Mouse (Mus musculus): ENCODE measurements around the gene Spats2l.

The Spats2l gene

DNA sequence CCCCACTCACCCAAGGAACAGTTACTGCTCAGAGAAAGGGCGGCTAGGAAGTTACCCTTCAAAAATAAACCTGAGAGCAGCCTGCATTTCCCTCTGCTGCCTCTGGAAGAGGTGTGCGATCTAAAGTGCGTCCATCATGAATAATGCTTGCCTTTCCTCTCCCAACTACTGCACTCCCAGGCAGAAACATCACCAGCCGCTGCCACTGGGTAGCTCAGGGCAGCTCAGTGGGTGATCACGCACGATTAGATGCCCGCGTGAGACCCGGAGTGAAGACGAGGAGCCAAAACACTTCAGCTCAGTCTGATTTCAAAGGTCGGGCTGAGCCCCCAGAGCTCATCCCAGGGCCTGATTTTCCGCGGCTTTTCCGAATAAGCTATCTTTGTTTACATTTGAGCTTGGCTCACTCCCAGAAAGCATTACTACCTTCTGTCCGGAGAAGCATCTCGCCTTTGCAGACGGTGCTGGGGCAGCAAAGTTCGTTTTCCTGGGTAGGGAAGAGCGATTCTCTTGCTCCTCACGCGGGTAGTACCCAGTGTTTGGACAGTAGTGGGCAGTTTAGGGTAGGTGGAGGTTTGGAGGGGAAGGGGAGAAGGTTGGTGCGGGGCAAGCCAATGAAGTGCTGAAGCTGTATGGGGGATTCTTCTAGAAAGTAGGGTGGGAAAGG, at the start of gene Spats2l:
TSS of gene Spats2l (plus strand) at position 162 of the 667 bp plus-strand sequence.
- no peak for DNase-seq (ENCODE audit: low read depth, low spot score)

DNA sequence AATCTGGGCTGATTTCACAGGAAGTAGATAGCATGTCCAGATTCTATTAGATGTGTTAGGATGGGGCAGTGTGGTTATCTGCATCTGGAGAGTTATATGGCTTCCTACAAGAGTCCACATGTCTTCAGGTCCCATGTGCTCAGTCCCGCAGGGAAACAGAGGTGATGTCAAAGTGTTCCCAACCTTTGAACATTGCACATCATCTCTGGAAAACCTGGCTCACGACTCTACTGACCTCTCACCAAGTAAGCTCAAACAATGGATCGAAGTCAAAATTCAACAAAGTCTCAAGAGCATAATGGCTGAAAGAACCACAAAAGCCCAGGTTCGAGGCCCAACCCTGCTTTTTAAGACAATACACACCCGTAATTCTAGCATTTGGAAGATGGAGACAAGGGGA, 48.7 kb upstream of the Spats2l start:
- DNase-seq (ENCODE audit: low read depth, low spot score): no peak

DNA sequence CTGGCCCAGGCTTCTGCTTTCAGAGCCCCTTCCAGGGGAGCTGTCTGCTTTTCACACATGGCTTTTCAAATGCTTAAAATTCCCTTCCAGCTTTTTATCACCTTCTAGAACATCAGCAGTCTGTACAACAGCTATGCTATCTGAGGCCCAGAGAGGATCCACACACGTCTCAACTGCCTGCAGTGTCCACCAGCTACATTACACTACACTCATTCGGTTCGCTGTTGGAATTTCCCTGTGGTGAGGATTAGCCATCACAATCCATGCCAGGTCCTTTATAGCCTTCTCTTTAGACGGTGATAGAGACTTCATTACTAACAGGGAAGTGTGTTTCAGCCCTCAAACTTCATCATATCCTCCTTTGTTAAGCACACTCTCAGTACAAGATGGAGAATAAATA, 38.1 kb upstream of the Spats2l start:
- no peak for DNase-seq (ENCODE audit: low read depth, low spot score)

DNA sequence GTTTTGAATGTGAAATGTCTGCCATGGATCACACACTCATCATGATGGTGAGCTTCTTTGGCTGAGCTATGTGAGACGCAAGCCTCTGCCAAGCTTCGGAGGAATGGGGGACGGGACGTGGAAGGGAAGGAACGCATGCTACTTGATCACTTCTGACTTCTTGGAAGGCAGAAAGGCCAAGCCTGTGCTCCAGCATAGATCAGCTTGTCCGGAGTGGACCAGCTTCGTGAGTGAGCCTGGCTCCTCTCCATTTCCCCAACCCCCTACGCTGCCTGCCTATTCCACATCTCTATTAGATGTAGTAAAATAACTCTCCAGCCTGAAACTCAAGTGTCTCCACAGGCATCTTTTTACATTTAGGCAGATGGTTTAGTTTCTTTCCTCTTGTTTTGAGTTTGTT, 32.2 kb upstream of the Spats2l start:
- no peak for DNase-seq (ENCODE audit: low read depth, low spot score)

DNA sequence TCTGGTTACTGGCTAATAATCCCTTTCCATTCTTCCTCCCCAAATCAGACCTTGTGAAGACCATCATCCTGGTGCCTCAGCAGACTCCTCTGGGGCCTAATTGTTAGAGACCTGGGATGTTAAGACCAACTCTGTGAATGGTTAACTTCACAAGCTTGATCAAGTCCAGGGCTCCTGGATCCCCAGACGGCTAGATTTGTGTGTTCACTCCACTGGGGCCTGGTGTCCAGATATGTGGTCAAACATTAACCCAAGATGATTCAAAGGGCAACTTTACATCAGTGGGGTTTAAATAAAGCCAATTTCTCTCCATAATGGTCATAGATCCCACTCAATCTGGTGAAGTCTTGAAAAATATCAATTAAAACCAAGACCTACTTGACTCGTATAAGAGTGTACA, 31.7 kb upstream of the Spats2l start:
- DNase-seq (ENCODE audit: low read depth, low spot score): no peak

DNA sequence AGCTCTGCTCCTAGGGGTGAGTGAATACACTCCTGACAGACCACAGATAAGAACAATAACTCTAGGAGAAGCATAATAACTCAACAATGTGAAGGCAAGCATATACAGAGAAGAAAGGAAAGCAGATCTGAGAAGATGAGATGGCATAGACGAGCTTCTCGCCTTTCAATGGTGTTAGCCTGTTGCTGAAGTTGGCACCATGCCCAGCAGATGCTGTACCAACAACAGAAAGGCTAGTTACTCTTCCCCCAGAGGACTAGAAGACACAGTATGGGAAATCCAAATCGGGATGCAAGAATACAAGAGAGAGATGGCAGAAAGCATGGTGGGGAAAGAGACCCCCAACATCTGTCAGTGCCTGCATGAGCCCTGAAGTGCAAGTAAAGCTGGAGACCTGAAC, 22.2 kb upstream of the Spats2l start:
- no peak for DNase-seq (ENCODE audit: low read depth, low spot score)

DNA sequence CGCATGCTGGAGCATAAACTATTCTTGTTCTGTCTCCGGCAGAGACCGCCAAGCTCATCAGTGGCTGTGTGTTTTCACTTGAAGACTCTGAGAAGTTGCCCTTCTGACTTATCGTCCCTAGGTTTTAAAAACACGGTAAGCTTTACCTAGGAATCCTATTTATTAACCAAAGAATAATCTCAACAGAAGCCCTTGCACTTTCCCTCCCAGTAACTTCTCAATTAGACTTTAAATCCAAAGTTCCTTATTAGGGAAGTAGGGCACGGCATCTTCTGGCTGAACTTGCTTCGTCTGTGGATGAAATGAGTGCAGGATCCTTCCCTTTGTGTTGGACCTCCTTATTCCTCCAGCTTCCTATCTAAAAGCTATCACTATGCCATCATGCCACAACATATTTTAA, 7.6 kb upstream of the Spats2l start:
- DNase-seq (ENCODE audit: low read depth, low spot score): no peak

DNA sequence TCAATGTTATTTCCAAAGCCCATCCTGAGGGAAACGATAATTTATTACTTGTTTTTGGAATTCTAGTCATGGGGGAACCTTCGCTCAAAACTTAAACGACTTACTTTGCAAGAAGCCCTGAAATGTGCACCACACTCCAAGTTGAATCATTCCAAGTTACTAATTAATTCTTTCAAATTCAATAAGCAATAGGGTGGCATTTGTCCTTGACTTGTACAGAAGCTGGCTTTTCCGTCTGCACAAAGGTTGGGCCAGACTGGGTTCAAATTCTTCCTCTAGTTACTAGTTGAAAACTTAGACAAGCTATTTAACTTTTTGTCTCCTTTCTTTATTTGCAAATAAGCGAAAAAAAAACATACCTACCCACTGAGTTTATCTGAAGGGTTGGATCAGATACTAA, 636 bp upstream of the Spats2l start:
- no peak for DNase-seq (ENCODE audit: low read depth, low spot score)

DNA sequence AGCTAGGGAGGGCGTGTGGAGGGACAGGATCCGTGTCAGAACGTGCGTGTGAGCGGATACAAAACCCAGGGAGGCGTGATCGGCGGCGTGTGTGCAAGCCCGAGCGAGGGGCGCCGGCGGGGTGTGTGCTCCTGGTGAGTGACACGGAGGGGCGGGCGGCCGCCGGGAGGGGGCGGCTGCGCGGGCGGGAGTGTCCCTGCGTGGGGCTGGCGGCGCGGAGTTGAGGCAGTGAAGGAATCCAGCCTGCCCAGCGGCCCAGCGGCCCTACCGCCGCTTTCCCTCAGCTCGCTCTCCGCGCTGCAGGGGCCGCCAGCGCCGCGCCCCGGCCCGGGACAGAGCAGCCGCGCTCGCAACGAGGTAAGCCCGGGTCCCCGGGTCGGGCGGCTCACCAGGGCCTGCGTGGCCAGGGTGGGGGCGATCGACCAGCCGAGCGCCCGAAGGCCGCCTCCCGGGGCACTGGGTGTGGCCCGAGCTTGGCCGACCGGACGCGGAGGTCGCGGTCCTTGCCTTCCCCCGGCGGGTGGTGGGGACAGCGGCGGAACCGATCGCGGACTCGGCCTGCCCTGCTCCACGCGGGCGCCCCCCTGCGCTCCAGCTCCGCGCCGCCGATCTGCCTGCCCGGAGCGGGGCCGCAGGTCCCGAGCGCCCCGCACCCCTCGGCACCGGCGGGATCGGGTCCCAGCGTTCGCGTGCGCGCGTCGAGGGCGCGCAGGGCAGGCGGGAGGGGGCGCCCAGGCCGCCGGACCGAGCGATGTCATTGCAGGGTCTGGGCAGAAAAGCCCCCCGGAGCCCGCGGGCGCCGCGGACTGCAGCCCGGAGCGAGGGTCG, 920 bp downstream of the Spats2l start:
- no peak for DNase-seq (ENCODE audit: low read depth, low spot score)

DNA sequence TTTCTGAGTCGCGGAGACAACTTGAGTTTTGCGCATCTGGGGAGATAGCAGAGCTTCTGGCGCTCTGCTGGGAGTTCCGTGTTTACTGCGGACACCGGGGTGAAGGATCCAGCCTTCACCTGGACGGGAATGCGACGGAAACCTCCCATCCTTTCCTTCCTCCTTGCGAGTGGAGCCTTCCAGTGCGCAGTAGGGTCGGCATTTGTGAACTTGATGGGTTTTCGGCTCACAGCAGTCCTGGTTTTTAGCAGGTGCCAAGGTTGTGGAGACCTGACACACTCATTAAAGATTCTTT, 1.5 kb downstream of the Spats2l start:
- DNase-seq (ENCODE audit: low read depth, low spot score): no peak

DNA sequence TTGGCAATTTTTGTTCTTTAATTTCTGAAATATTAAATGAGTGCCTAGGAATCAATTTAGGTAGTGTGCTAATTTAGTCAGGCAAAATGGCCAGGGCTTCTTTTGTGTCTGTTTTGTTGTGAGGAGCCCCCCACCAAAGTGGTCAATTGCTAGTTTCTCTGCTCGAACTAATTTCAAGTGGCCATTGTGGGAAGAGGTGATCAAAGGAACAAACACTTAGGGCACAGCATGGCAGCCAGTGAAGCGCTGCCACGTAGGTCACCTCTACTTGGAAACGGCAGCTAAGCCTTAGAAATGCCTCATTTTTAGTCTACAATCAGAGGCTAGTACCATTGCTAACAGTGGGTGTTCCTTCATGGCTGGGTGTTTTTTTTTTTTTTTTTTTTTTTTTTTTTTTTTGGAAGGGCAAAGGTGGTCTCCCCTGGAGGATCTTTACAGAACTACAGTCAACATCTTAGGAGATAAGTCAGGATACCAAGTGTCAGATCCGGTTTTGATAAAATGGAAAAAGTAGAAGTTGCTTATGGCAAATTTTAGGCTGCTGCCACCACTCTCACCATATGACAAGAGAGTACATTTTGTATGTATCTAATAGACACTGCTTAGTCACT, 2.8 kb downstream of the Spats2l start:
- DNase-seq (ENCODE audit: low read depth, low spot score): no peak

DNA sequence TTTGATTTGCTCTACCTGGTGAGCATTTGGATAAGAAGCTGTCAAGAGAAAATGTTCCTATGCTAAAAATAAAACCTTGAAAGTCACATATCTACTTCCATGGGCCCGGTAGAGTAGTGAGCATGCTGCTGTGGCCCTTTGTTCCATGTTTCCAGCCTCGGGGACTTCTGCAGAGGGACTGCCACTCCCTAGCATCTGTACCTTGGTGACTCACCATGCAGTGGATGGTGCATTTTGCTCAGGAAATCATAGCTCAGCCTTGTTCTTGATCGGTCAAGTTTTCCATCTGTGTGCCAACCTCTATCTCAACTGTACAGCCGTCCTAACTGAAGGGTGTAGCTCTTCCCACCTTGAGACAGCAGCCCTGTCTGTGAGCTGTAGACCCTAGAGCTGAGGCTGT, 10.3 kb downstream of the Spats2l start:
- DNase-seq (ENCODE audit: low read depth, low spot score): no peak

DNA sequence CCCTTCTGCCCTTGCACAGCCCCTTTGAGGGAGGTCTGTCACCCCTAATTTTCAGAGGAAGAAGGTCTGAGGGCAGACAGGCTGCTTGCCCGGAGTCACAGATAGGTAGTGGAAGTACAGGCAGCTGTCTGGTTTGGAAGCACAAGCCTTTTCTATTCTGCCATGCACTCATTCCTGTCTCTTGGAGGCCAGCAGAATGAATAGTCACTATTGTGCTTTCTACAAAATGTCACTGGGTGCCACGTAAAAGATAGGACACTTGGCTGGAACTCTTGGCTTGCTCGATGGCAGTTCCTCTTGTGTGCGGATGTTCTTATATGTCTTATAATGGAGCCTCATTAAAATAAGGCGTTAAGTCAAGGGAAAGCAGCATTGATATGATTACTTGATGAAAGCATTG, 15.9 kb downstream of the Spats2l start:
- DNase-seq (ENCODE audit: low read depth, low spot score): no peak

DNA sequence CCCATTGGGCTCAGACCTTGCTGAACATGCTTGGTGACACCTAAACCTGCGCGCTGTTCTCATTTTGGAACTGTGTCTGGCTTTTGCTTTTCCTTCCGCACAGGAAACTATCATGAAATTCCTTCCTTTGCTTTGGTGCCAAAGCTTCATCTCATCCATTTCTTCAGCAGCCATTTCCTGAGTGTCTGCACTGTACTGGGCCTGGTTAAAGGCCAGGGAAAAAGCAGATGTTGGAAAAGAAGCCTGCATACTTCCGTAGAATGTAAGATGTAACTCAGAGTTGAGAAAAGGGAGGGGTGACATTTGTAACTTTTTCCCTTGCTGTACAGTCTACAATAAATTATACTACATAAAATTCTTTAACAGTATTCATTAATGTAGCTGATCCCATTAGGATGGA, 18.2 kb downstream of the Spats2l start:
- no peak for DNase-seq (ENCODE audit: low read depth, low spot score)

DNA sequence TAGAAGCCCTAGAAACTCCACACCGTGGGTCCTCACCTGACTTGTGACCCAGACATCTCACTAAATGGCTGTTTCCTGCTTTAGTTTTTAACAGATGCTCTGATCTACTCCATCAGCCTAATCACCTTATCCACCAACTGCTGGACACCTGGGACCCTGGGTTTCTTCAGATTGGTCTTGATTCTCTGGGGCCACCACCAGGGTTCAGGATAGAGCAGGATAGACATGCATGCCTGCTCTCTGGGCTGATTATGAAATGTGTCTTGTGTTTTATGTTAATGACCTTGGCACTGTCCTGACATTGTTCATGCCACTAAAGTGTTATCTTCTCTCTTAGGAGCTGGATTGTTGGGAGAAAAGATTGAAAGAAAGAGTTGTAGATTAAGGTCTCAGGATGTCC, 21.9 kb downstream of the Spats2l start:
- no peak for DNase-seq (ENCODE audit: low read depth, low spot score)

DNA sequence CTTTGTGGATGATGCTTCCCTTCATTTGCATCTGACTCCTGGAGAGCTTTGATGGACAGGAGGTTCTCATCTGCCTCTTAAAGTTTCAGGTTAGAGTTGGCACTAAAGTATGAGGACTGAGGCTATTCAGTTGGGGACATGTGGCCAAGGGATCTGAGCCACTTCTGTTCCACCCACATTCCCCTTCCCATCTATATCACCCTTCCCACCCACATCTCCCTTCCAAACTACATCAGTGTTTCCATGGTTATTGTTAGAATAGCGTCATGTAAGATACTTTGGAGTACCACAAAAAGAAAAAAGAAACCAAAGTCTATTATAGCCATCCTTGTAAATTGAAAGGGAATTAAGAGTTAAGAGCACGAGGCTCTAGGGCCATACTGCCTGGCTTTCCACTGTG, 25.4 kb downstream of the Spats2l start:
- DNase-seq (ENCODE audit: low read depth, low spot score): no peak

DNA sequence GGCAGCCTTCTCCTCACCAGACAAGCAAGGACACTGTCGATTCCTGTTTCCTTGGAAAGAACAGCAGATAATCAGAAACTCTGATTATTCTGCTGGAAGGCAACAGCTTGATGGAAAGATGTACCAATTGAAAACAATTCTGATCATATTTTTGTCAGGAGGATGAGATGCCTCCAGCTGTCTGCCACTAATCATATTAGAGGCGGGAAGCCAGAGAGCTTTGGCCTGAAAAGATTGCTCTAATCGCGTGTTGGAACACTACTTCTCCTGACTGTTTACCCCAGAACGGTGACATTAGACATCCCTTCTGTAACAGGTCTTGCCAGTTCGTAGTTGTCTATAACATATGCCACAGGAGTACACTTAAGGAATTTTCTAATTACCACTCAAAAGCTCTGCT, 26.9 kb downstream of the Spats2l start:
- DNase-seq (ENCODE audit: low read depth, low spot score): no peak

DNA sequence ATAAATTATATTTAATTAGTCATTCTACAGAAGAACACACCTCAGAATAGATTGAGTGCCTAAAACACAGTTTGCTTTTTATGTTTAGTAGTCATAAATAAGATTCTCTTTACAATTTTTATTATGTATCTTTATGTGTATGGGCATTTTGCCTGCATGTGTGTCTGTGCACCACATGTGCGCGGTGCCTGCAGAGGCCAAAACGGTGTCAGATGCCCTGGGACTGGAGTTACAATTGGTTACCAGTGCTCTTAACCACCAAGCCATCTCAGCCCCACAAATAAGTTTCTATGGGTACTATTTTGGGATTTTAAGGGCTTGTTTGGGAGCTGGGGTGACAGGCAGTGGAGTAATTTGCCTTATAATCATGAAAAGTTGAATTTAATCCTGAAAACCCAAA, 32.2 kb downstream of the Spats2l start:
- DNase-seq (ENCODE audit: low read depth, low spot score): no peak

DNA sequence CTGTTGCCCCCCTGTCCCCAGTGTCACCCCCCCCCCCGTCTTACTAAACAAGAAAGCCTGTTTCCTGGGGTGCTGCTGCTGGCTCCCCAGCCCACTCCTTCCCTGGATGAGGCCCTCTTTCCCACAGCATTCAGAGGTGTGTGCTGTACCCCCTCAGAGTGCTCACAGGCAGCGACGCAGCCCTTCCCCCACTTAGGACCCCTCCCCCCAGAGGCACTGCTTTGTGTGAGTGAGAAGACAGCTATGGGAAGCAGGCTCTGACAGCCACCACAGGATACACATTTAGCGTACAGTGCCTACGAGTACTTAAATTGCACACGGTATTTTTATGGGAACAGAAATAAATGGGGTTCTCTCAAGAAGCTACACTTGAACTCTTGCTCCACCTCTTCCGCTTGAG, 33.9 kb downstream of the Spats2l start:
- DNase-seq (ENCODE audit: low read depth, low spot score): no peak

DNA sequence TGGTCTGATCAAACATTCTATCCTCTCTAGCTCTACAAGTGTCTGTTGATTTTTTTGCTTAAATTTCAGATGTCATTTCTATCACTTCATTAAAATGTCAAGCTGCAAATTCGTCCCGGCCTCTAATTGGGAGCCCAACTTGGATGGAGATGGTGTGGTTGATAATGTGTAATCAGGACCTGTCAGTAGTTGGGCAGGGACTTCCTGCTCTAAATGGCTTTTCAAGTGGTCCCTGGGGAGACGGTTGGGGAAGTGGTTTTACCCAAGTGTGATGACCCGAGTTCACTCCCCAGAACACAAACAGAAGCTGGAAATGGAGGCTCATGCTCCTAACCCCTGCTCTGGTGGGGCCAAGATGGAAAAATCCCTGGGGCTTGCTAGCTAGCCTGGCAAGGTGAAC, 36.3 kb downstream of the Spats2l start:
- DNase-seq (ENCODE audit: low read depth, low spot score): no peak

DNA sequence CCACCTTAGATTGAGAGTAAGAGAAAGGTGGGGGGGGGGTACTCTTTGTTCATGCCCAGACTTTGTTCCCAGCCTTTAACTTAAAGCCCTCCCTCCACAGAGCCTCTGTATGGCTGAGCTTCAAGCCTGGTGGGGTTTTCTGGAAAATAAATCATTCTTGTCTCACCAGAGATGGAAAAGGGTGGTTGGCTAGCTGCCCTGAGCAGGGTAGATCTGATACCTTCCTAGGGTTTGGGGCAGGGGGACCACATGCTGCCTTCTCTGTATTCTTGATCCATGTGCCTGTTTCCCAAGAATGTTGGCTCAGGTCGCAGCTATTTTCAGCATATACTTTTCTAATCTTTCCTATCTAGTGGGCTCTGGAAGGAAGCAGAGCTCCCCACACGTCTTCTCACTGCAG, 43.1 kb downstream of the Spats2l start:
- DNase-seq (ENCODE audit: low read depth, low spot score): no peak

DNA sequence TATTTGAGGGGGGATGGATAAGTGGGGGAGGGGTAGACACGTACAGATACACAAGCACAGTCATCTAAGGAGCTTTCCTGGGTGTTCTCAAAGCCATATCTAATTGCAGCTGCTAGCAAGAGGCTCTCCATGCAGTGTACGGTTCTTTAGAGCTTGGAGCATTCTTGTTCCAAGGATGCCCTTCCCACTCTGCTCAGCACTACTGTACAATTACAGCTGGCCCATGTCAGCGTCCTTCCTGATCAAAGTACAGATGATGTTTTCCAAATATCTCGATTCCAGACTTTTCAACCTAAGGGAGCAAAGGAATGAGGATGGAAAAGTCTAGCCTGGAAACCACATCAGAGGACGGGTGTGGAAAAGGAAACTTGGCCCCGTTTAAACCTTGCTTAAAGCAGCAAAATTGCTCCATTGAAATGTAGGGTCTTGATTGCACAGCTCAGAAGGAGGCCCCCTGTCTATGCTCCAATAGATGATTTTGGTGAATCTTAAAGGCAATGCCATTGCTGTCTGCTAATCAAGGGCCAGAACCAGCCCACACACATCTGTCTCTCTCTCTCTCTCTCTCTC, 46.6 kb downstream of the Spats2l start:
- no peak for DNase-seq (ENCODE audit: low read depth, low spot score)
